Mouse (Mus musculus) cerebellum, adult 8-10 months (tissue): Measurements from ENCODE around the gene Wdr82.
A peak's percentile ranks its signal among the peaks of the same experiment; 100 is the strongest.

Experiments
- DNase-seq: peaks from one replicate; pipeline ENCODE4 v3.0.0; 2022

The Wdr82 gene

GRCm38 (mm10) chr9:106199535-106200272, 29.0 kb downstream of the Wdr82 start, which contains the start of gene Ppm1m:
Ppm1m (minus strand) TSS chr9:106199746.
- DNase-seq, result no peak

DNA sequence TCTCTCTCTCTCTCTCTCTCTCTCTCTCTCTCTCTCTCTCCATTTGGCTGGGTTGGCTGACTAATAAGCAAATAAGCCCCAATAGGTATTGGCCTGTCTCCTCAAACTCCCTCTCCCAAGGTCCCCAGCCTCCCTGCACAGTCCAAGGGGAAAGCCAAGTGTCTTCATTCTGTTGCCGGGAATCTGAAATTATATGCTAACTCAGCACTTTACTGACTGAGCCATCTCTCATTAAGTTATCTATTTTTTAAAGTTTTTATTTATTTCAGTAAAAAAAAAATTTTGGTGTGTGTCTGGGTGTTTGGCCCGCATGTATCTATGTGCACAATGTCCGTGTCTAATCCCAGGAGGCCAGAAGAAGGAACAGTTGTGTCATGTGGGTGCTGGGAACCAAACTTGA, 31.2 kb downstream of the Wdr82 start:
- DNase-seq, result no peak

DNA sequence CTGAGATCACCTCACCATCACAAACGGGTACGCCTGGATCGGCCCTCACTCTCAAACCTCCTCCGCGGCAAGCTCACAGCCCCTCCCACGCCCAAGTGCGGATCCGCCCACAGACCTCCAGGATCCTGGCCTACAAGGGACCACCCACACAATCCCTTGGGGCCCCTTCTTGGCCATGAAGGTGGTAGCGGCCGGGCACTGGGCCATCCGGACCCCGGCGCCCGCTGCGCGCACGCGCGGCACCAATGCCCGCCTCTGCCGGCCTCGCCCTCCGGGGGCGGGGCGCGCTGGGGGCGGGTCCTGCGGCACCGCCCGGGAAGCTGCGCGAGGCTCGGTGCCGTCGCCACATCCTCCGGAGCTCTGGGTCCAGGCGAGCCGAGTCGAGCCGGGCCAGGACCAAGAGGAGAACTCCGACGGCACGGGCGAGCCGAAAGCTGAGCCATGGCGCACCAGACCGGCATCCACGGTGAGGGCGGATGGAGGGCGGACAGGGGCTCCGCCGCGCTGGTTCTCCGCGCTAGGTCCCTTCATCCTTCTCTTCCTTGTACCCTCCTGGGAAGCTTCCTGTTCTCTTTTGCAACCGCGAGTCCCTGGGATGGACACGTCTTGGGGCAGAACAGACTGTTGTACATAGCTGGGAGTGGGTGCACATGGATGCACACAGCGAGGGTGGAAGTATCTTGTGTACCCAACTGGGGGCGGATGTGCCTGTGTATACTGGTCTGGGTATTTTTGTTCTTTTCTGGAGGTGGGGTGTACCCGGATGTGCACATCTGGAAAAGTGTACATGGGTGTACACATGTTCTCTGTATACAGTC, 32.3 kb downstream of the Wdr82 start, which contains the start of gene Twf2:
Gene Twf2 (plus strand): TSS at position 290 of the 818 bp plus-strand sequence.
- peak; percentile 90 for DNase-seq

DNA sequence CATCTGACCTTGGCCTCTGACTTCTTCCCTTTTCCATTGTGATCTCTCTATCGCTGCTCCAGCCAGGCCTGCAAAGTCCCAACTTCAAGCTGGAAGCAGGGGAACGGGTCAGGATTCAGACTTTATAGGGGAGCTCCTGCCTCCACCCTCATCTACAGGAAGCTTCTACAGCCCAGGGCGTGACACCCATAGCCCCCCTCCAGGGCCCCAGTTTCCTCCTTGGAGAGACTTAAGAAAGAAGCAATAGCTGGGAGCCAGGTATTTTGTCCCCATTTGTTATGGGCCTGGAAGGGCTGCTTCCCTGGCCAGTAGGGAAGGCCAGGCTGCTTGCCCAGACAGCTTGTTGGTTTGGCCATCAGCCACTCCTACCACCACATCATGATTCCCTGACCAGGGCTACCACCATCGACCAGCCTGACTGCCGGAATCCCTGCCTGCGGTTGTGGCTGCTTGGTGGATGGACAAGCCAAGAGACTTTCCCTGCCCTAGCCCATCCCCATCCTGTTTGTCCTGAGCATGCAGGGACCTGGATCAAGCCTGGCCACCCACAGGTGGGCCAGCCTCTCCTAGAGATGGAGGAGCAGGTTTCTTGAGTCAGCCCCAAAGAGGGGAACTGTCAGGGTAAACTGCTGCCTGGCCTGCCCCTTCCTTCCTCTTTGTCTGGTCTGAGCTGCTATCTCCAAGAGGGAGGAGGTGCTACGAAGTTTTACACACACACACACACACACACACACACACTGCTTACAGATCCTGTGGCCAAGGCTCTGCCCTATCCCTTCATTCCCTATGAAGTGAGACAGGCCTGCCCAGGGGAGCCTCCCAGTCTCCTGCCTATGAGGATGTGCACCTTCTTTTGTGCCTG, 33.5 kb downstream of the Wdr82 start:
- DNase-seq, result peak; percentile 76

DNA sequence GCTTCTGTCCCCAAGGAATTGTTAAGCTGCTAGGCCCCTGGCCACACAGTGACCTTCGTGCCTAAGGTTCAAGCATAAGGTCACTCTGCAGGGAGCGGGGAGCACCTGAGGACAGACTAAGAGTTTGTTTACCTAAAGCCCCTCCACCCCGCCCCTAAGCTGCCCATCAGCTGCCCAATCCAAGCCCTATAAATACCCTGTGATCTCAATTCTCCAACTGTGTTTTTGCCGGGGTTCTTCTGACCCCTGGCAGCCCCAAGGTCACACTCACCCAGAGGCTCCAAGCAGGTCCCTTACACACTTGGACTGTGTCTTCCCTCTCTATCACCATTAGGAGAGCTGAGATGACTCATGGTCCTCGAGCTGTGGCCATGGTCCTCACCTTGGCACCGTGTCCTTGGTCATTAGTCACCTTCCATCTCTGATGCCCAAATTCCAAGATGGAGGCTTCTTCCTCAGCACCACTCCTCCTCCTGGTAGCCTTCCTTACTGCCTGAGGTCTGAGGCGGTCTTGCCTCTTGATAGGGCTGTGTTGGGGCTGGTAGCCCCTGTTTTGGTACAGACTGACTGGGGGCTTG, 35.1 kb downstream of the Wdr82 start:
- DNase-seq, result peak; percentile 29

DNA sequence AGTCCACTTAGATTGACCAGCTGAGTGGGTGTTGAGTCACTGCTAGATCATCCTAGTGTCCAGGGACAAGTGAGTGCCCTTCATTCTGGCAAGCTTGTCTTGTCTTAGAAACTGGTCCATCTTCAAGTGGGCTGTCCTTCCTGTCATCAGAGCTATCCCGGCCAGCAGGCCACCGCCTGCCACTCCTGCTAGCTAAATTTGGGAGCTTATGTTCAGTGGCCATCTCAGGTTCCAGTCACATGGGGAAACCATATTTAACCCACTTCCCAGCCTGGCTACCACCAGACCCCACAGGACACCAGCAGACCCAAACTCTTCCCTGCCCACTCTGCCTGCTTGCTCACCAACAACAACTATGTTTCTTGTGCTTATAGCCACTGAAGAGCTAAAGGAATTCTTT, 35.8 kb downstream of the Wdr82 start:
- peak; percentile 16 for DNase-seq

DNA sequence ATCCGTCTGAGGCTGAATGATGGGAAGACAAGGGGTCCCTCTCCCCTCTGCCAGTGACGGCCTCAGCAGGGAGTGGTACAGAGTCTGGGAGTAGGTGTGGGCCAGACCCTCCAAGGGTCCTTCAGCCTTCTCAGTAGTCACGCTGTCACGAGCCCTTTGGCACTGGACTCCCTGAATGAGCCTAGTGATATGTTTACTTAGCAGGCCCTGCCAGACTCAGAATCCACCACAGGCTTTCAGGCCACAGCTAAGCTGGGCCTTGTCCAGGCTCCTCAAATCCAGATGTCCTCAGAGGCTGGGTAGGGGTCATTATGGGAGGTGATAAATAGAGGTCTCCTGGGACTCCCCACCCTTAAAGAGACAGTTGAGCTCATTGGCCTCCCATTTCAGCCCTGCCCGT, 37.5 kb downstream of the Wdr82 start:
- DNase-seq, result no peak

DNA sequence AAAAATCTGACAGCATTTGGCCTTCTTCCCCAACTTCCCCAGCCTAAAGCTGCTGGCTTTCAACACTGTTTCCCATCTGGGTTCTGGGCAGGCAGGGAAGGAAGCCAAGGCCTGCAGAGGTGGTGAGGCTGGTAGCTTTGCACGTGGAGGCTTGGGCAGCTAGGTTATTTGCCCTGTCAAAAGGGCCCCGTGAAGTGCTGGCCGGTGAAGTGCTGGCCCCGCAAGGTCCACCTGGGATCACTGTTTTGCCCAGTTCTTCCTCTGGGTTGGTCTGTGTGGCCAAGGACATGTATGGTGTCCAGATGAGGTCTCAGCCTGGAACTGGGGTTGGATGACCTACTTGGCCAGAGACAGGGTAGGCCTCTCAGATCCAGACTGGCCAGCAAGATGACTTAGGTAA, 39.2 kb downstream of the Wdr82 start:
- no peak for DNase-seq

DNA sequence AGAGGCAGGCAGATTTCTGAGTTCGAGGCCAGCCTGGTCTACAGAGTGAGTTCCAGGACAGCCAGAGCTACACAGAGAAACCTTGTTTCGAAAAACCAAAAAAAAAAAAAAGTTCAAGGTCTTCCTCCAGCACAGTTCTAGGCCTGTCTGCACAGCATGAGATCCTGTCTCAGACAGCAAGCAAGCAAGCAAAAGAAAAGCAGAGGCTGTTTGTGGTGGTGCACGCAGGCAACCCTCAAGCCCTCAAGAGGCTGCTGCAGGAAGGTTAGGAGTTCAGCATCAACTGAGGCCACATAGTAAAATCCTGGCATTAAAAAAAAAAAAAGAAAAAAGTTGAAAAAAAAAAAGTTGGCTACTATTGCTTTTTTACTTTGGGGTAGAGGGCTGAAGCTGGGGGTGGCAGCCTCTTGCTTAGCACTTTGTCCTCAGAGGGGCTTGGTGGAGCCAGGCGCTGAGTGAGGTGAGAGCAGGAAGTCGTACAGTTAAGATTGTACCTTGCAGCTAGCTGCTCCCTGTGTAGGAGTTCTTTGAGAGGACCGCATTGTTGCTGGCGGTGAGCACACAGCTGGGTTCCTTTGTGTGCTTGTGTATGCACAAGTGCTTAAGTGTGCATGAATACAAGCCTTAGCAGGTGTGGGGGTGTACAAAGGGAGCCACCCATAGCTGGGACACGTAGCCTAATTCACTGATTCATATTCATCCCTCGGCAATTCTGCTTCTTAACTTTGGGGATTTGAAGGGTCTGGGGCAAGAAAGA, 40.3 kb downstream of the Wdr82 start:
- DNase-seq, result no peak

GRCm38 (mm10) chr9:106211680-106212593, 41.2 kb downstream of the Wdr82 start:
- DNase-seq, result peak; percentile 87

DNA sequence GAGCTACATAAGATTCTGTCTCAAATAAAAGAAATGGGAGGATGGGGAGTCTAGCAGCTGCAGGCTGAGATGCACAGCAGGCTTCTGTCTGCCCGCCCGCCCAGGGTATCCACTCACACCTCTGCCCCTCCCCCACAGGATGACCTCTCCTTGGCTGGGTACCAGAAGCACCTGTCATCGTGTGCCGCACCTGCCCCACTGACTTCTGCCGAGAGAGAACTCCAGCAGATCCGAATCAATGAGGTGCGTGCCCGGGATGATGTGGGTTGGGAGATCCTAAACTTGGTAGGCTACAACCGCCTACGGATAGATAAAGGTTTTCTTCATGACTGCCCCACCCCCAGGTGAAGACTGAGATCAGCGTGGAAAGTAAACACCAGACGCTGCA, 41.9 kb downstream of the Wdr82 start:
- DNase-seq, result no peak

DNA sequence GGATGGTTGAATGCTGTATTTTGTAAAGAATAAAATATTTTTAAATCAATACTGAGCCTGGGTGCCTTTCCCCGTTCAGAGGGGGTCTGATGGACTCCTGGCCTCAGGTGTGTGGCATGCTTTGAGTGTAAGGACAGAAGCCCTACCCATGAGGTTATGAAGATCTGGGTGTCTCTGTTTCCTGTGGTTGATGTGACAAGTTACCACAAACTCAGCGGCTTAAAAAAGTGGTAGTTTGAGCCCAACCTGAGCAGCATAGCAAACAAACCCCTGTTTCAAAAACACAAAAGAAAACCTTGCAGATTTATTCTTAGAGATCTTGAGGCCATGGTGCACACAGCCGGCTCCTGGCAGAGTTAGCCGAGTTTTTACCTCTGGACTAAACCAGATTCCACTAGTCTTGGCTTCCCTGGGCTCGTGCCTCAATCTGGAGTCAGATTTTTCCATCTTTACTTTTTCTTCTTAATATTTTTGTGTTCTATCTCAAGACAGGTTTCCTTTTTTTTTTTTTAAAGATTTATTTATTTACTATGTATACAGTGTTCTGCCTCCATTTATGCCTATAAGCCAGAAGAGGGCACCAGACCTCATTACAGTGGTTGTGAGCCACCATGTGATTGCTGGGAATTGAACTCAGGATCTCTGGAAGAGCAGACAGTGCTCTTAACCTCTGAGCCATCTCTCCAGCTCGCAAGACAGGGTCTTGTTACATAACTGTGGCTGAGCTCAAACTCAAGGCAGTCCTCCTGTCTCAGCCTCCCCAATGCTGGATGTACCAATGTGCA, 44.8 kb downstream of the Wdr82 start:
- no peak for DNase-seq

DNA sequence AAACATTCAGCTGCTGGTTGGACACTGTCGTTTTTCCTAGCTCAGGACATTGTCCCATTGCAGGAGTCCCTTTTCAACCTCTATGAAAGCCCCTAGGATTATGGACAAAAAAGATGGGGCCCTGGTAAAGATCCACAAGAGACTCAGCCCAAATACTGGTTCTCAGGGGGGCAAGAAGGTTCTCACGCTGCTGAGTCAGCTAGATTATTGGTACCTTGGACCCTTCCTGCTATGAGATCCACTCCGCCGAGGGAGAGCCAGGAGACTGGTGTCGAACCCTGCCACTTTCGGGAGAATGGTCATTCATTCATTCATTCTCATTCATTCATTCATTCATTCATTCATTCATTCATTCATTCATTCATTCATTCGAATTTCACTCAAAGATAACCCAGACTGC, 46.2 kb downstream of the Wdr82 start:
- no peak for DNase-seq

DNA sequence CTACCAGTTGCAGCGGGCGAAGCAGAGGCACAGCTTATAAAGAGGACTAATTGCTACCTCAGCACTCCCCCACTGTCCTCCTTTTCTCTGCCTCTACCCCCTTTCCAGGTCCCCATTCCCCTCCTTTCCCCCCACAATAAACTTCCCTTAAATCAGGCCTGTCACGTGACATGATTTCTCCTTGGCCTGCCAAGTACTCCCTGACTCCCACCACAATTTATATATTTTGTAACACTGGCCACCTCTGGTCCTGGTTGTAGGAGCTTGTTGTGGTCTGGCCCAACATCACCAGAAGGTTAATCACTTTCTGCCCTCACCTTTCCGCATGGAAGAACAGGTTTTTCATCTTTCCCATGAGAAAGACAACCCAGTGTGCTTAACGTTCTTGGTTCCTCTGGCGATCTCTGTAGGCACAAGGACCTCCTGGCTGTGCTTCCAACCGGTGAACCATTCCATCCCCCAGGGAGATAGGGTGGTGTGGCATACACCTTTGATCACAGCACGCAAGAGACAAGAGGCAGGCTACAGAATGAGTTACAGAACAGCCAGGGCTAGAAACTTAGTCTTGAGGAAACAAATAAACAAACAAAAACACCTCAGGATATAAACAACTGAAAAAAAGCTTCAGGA, 50.3 kb downstream of the Wdr82 start:
- no peak for DNase-seq

- no peak for DNase-seq
These were observed 51.6 kb downstream of the Wdr82 start, which contains the start of gene Tlr9 for GRCm38 (mm10) chr9:106222261-106222851. Tlr9 (plus strand) TSS chr9:106222598.

GRCm38 (mm10) chr9:106222994-106223393, 52.3 kb downstream of the Wdr82 start:
- DNase-seq, result no peak

DNA sequence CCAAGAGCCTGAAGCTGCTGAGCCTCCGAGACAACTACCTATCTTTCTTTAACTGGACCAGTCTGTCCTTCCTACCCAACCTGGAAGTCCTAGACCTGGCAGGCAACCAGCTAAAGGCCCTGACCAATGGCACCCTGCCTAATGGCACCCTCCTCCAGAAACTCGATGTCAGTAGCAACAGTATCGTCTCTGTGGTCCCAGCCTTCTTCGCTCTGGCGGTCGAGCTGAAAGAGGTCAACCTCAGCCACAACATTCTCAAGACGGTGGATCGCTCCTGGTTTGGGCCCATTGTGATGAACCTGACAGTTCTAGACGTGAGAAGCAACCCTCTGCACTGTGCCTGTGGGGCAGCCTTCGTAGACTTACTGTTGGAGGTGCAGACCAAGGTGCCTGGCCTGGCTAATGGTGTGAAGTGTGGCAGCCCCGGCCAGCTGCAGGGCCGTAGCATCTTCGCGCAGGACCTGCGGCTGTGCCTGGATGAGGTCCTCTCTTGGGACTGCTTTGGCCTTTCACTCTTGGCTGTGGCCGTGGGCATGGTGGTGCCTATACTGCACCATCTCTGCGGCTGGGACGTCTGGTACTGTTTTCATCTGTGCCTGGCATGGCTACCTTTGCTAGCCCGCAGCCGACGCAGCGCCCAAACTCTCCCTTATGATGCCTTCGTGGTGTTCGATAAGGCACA, 54.9 kb downstream of the Wdr82 start:
- DNase-seq, result no peak

- no peak for DNase-seq
These were observed 55.5 kb downstream of the Wdr82 start for GRCm38 (mm10) chr9:106226151-106226682.
